Mouse (Mus musculus): ENCODE measurements around the gene Gsg1l. TPM values are rescaled to one million over a fixed set of nuclear protein-coding genes. Genes with fewer than 3 reads are reported as not detected.

Gene Gsg1l
- 4.8 and 5.6 TPM in 2 replicates for polyA plus RNA-seq (2012; rRNA removed)

GRCm38 (mm10) chr7:126082286-126082741 lies at the start of gene Gsg1l:
TSS of gene Gsg1l (minus strand) at chr7:126082411.
- H3K4me3 ChIP-seq (replicated peaks; ENCODE audit: extremely low read depth, low read depth, low read length), result no peak within 1 kb of the TSS

DNA sequence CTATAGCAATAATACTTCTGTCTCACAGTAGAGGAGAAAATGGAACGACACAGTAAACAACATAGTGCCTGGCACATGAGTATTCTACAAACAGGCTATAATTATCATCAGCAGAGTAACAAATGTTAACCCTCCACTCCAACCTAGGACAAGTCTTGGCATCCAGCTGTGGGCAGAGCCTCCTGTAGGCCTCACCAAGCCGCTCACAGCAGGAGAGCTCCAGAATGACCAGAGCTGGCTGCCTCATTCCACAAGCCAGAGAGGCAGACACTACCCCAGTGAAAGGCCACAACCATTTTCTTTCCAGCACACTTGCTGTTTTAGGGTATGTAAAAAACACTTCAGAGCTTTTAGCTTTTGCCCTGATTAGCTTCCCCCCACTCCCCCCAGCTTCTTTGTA lies 45.5 kb upstream of the Gsg1l start:
- no peaks in the 10 kb centered on the region for H3K4me1 ChIP-seq (ENCODE audit: control insufficient read depth, insufficient read depth, low read length)
- DNase-seq, result no peak
- no peak overlapping the region for H3K4me3 ChIP-seq (replicated peaks; ENCODE audit: extremely low read depth, low read depth, low read length)
- 85% methylated on average over 2 of the region's 2 CpGs for WGBS
- no peak for TF ChIP-seq POLR2A (IDR thresholded peaks at IDR 0.05; ENCODE audit: borderline replicate concordance, extremely low read depth, low read depth, low read length)
- no peak for TF ChIP-seq CTCF (IDR thresholded peaks at IDR 0.05; ENCODE audit: insufficient read depth, low read length)

More at GRCm38 (mm10) chr7:126082286-126082741, at the start of gene Gsg1l:
- 0 out of 2 replicates have a peak, but pooled peaks cover 2% of the 10 kb centered on the region for H3K4me1 ChIP-seq (ENCODE audit: control insufficient read depth, insufficient read depth, low read length)
- no peak for TF ChIP-seq CTCF (IDR thresholded peaks at IDR 0.05; ENCODE audit: insufficient read depth, low read length)
- TF ChIP-seq POLR2A (IDR thresholded peaks at IDR 0.05; ENCODE audit: borderline replicate concordance, extremely low read depth, low read depth, low read length), result no peak
- WGBS, result under 1% methylated on average over 40 of the region's 49 CpGs
- no peak for DNase-seq

GRCm38 (mm10) chr7:126126502-126126901 lies 44.3 kb upstream of the Gsg1l start:
- 69% methylated on average over 3 of the region's 3 CpGs for WGBS
- DNase-seq, result no peak
- Histone ChIP-seq H3K4me3 (replicated peaks; ENCODE audit: extremely low read depth, low read depth, low read length) (no peak overlapping the region), H3K4me1 (ENCODE audit: control insufficient read depth, insufficient read depth, low read length) (no peaks in the 10 kb centered on the region)
- TF ChIP-seq POLR2A (IDR thresholded peaks at IDR 0.05; ENCODE audit: borderline replicate concordance, extremely low read depth, low read depth, low read length) (no peak), CTCF (IDR thresholded peaks at IDR 0.05; ENCODE audit: insufficient read depth, low read length) (no peak)

GRCm38 (mm10) chr7:126121533-126121932 lies 39.3 kb upstream of the Gsg1l start:
- no peak for TF ChIP-seq CTCF (IDR thresholded peaks at IDR 0.05; ENCODE audit: insufficient read depth, low read length)
- TF ChIP-seq POLR2A (IDR thresholded peaks at IDR 0.05; ENCODE audit: borderline replicate concordance, extremely low read depth, low read depth, low read length), result no peak
- no peak for DNase-seq
- WGBS, result 65% methylated on average over 4 of the region's 4 CpGs
- Histone ChIP-seq H3K4me1 (ENCODE audit: control insufficient read depth, insufficient read depth, low read length) (no peaks in the 10 kb centered on the region), H3K4me3 (replicated peaks; ENCODE audit: extremely low read depth, low read depth, low read length) (no peak overlapping the region)

DNA sequence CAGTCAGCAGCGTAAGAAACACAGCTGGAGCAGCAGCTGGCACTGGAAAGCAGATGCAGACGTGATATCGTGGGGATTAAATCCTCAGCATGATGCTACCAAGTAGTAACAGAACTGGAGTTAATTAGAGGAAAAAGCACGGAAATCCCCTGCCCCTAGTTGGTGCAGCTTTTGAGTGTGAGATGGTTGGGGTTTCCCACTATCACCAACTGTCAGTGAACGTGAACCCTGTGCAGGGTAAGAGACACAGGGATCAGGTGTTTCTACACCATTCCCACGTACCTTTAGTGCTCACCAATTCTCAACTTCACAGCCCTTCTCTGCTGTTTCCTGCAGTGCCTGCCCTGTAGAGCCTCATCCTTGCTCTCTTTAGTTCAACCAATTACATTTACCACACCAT lies 37.6 kb upstream of the Gsg1l start:
- 92% methylated on average over 6 of the region's 6 CpGs for WGBS
- TF ChIP-seq CTCF (IDR thresholded peaks at IDR 0.05; ENCODE audit: insufficient read depth, low read length) (no peak), POLR2A (IDR thresholded peaks at IDR 0.05; ENCODE audit: borderline replicate concordance, extremely low read depth, low read depth, low read length) (no peak)
- Histone ChIP-seq H3K4me1 (ENCODE audit: control insufficient read depth, insufficient read depth, low read length) (no peaks in the 10 kb centered on the region), H3K4me3 (replicated peaks; ENCODE audit: extremely low read depth, low read depth, low read length) (no peak overlapping the region)
- DNase-seq, result no peak

DNA sequence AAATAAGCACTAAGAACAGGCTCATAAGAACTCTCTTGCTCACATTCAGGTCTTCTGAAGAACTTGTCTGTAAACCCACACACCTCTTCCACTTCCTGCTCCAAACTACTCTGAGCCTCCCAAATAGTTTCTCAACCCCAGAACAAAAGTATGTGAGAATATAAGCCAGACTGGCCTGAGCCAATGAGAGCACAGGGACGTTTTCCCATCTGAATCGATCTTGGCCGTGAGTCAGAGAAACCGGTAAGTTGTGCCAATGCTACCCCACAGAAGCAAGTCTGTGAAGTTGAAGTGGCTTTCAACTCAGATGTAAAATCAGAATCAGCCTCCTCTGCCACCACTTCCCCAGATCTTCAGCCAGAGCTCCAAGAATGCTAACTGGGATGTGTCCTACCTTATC lies 31.1 kb upstream of the Gsg1l start:
- no peak for DNase-seq
- 42% methylated on average over 4 of the region's 4 CpGs for WGBS
- TF ChIP-seq CTCF (IDR thresholded peaks at IDR 0.05; ENCODE audit: insufficient read depth, low read length), result no peak
- TF ChIP-seq POLR2A (IDR thresholded peaks at IDR 0.05; ENCODE audit: borderline replicate concordance, extremely low read depth, low read depth, low read length), result no peak

DNA sequence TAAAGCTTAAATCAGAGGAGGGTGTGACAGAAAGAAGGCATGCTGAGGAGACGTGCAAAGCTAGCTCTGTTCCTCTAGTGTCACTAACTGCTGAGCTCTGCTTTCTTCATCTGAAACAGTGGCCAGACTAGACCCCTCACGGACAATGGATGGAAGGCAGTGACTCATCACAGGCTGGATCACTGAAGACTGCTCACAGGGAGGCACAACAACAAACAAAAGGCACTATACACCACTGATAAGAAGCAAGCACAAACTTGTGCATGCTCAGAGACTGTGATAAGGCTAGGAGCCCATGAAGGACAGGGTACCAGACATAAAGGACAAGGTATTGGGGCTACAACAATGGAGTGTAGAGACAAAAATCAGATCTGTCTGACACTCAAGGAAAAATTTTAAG lies 29.0 kb upstream of the Gsg1l start:
- no peak for DNase-seq
- TF ChIP-seq POLR2A (IDR thresholded peaks at IDR 0.05; ENCODE audit: borderline replicate concordance, extremely low read depth, low read depth, low read length), result no peak
- TF ChIP-seq CTCF (IDR thresholded peaks at IDR 0.05; ENCODE audit: insufficient read depth, low read length), result no peak
- Histone ChIP-seq H3K4me3 (replicated peaks; ENCODE audit: extremely low read depth, low read depth, low read length) (no peak overlapping the region), H3K4me1 (ENCODE audit: control insufficient read depth, insufficient read depth, low read length) (no peaks in the 10 kb centered on the region)
- WGBS, result 82% methylated on average over 2 of the region's 2 CpGs

More for the DNA sequence above, 31.1 kb upstream of the Gsg1l start:
- Histone ChIP-seq H3K4me1 (ENCODE audit: control insufficient read depth, insufficient read depth, low read length) (no peaks in the 10 kb centered on the region), H3K4me3 (replicated peaks; ENCODE audit: extremely low read depth, low read depth, low read length) (no peak overlapping the region)

- 46% methylated on average over 3 of the region's 3 CpGs for WGBS
- no peak for DNase-seq
- H3K4me3 ChIP-seq (replicated peaks; ENCODE audit: extremely low read depth, low read depth, low read length), result no peak overlapping the region
- TF ChIP-seq POLR2A (IDR thresholded peaks at IDR 0.05; ENCODE audit: borderline replicate concordance, extremely low read depth, low read depth, low read length) (no peak), CTCF (IDR thresholded peaks at IDR 0.05; ENCODE audit: insufficient read depth, low read length) (no peak)
- H3K4me1 ChIP-seq (ENCODE audit: control insufficient read depth, insufficient read depth, low read length), result no peaks in the 10 kb centered on the region
These were observed 27.7 kb upstream of the Gsg1l start for GRCm38 (mm10) chr7:126109898-126110297.

DNA sequence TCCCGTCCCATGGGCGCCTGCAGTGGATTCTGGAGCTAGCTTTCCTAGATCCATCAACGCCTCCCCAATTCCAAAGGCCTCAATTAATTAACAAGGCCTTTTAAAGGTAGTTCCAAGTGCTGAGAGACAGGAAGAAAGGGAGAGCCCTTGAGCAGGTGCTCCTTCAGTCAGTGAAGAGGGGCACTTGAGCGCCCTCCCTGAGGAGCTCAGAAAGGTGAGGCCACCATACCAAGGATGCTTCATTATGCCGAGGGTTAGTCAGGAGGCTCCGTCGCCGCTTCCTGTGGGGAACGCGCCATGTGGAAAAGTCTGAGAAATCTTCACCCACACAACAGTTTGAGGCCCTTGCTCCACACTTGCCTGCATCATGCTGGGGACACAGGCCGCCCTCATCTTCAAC lies 18.2 kb upstream of the Gsg1l start:
- TF ChIP-seq CTCF (IDR thresholded peaks at IDR 0.05; ENCODE audit: insufficient read depth, low read length) (no peak), POLR2A (IDR thresholded peaks at IDR 0.05; ENCODE audit: borderline replicate concordance, extremely low read depth, low read depth, low read length) (no peak)
- Histone ChIP-seq H3K4me3 (replicated peaks; ENCODE audit: extremely low read depth, low read depth, low read length) (no peak overlapping the region), H3K4me1 (ENCODE audit: control insufficient read depth, insufficient read depth, low read length) (peaks cover 9% of the 10 kb centered on the region; the same call in 1 of the 2 replicates)
- WGBS, result 84% methylated on average over 11 of the region's 11 CpGs
- DNase-seq, result no peak

GRCm38 (mm10) chr7:126099835-126100234 lies 17.6 kb upstream of the Gsg1l start:
- H3K4me3 ChIP-seq (replicated peaks; ENCODE audit: extremely low read depth, low read depth, low read length), result no peak overlapping the region
- TF ChIP-seq POLR2A (IDR thresholded peaks at IDR 0.05; ENCODE audit: borderline replicate concordance, extremely low read depth, low read depth, low read length) (no peak), CTCF (IDR thresholded peaks at IDR 0.05; ENCODE audit: insufficient read depth, low read length) (no peak)
- WGBS, result 85% methylated on average over 2 of the region's 2 CpGs
- H3K4me1 ChIP-seq (ENCODE audit: control insufficient read depth, insufficient read depth, low read length), result peaks cover 9% of the 10 kb centered on the region; the same call in 1 of the 2 replicates
- DNase-seq, result no peak
